10 mouse cellular contexts compared by ENCODE assay signal in the genomic region with DNA sequence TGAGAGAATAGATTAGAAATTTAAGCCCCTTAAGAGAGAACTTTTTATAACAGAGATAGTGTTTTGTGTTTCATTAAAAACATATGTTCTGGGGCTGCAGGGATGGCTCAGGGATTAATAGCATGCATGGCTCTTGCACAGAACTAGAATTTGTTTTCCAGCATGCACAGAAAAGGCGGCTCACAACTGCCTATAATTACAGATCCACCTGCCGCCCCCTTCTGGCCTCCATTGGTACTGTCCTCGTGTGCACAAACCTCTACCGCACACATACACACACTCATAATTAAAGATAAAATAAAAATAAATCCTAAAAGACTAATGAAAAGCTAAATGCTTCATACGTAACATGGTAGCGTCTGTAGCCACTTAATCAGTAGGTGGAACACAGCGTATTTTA. TPM values are rescaled to one million over a fixed set of nuclear protein-coding genes. Genes with fewer than 3 reads are reported as not detected.
A peak's percentile ranks its signal among the peaks of the same experiment; 100 is the strongest.
DNase-seq lines count a peak whose midpoint lies in the region; ATAC-seq lines count a peak whose summit lies in the region.
"Had no signal": no experiment of that assay in that cellular context is flagged by ENCODE, and none has a peak within 500 bp of the region (broad histone marks: within the 10 kb centered on the region; RNA-seq: fewer than 3 reads in every experiment).

No protein-coding gene starts in this region.

- DNase-seq in hindbrain, embryonic 11.5 days (ENCODE audit: low spot score), result peak; percentile 7
- peak; percentile 17 for DNase-seq in lung, postnatal 36 days
- DNase-seq in lung, postnatal 4 days, result no peak
- peak; percentile 48 for DNase-seq in NIH3T3 (ENCODE audit: low read depth)
- no peak for DNase-seq in embryo, embryonic 9.5 days (ENCODE audit: extremely low spot score)
- DNase-seq: thymus, postnatal 36 days had no signal

- WGBS in hindbrain, embryonic 11.5 days, result 95% methylated on average over 7 of the region's 7 CpGs
- 93% methylated on average over 7 of the region's 7 CpGs for WGBS in hindbrain, embryonic 13.5 days
- WGBS in macrophage (ENCODE audit: missing documents), result 85% methylated on average over 7 of the region's 7 CpGs

- no peaks in the 10 kb centered on the region for H3K79me2 ChIP-seq in macrophage (ENCODE audit: inconsistent target)

- H3K4me1 ChIP-seq in hindbrain, embryonic 11.5 days (replicated peaks; ENCODE audit: control insufficient read depth, insufficient read depth, low read length), result no peaks in the 10 kb centered on the region
- H3K4me1 ChIP-seq in hindbrain, embryonic 13.5 days (replicated peaks), result no peaks in the 10 kb centered on the region
- H3K4me1 ChIP-seq: limb, embryonic 10.5 days had no signal

- no peaks in the 10 kb centered on the region for H3K9me3 ChIP-seq in hindbrain, embryonic 11.5 days (ENCODE audit: control insufficient read depth, low read length)
- no peaks in the 10 kb centered on the region for H3K9me3 ChIP-seq in hindbrain, embryonic 13.5 days
- H3K9me3 ChIP-seq: limb, embryonic 10.5 days had no signal

- no peaks in the 10 kb centered on the region for H3K27me3 ChIP-seq in hindbrain, embryonic 11.5 days (ENCODE audit: control insufficient read depth, insufficient read depth, low read length)
- no peaks in the 10 kb centered on the region for H3K27me3 ChIP-seq in hindbrain, embryonic 13.5 days

- H3K27ac ChIP-seq in hindbrain, embryonic 11.5 days (ENCODE audit: low read depth, low read length), result no peak overlapping the region
- no peak overlapping the region for H3K27ac ChIP-seq in hindbrain, embryonic 13.5 days
- H3K27ac ChIP-seq in macrophage, result peak overlapping the region; percentile 76
- H3K27ac ChIP-seq: limb, embryonic 10.5 days had no signal

- ATAC-seq in hindbrain, embryonic 11.5 days (ENCODE audit: low FRiP score), result no peak
- ATAC-seq in hindbrain, embryonic 13.5 days (ENCODE audit: low FRiP score), result no peak
- no peak for ATAC-seq in inflammation-experienced regulatory T-cells, adult 6 months

- H3K4me3 ChIP-seq in hindbrain, embryonic 11.5 days (ENCODE audit: low read depth, low read length), result no peak overlapping the region
- H3K4me3 ChIP-seq in hindbrain, embryonic 13.5 days, result no peak overlapping the region
- no peak overlapping the region for H3K4me3 ChIP-seq in macrophage (ENCODE audit: inconsistent target)
- H3K4me3 ChIP-seq: limb, embryonic 10.5 days had no signal

- H3K4me2 ChIP-seq in hindbrain, embryonic 11.5 days (replicated peaks; ENCODE audit: low read depth, low read length), result no peak overlapping the region
- no peak overlapping the region for H3K4me2 ChIP-seq in hindbrain, embryonic 13.5 days

- no peaks in the 10 kb centered on the region for H3K36me3 ChIP-seq in hindbrain, embryonic 11.5 days (ENCODE audit: control insufficient read depth, insufficient read depth, low read length)
- H3K36me3 ChIP-seq in hindbrain, embryonic 13.5 days, result no peaks in the 10 kb centered on the region
- H3K36me3 ChIP-seq in macrophage (ENCODE audit: inconsistent target), result no peaks in the 10 kb centered on the region
- H3K36me3 ChIP-seq: limb, embryonic 10.5 days had no signal

- H3K9ac ChIP-seq in hindbrain, embryonic 11.5 days (ENCODE audit: low read depth, low read length), result no peak overlapping the region
- H3K9ac ChIP-seq in hindbrain, embryonic 13.5 days, result no peak overlapping the region

RNA-seq across cellular contexts. Expression of a gene that starts 30.5 kb away (rescaled TPM):
- 1.2 and 1.6 TPM in 2 replicates for polyA plus RNA-seq in hindbrain, embryonic 11.5 days (2014; fragmentation: Nextera tagmentation; extraction: Ambion mirVana)
- 1.3 and 1.5 TPM in 2 replicates for polyA plus RNA-seq in hindbrain, embryonic 13.5 days (2015; fragmentation: Nextera tagmentation; extraction: Ambion mirVana)
- 10 to 100 TPM in 2 of 26 experiments, 1 to 10 TPM in 24; 1.7 to 21.7 (median 4.6) TPM for total RNA-seq in macrophage (2018; cell fraction: chromatin; rRNA removed)
- 1 to 10 TPM; 1.3 to 4.6 (median 2.1) TPM for total RNA-seq in macrophage (2018; cell fraction: cytosol; rRNA removed)
- total RNA-seq in macrophage (2018; cell fraction: nucleus; rRNA removed), result 10 to 100 TPM in 5 of 26 experiments, 1 to 10 TPM in 21; 2.7 to 12.5 (median 5.9) TPM
- 2.2 to 2.9 TPM (median 2.9 TPM) in 3 replicates for polyA plus RNA-seq in macrophage (2018)
- polyA plus RNA-seq in inflammation-experienced regulatory T-cells, adult 6 months (2017; shearing (Covaris generic)), result 1 to 10 TPM; 1.4 to 2.7 (median 2.0) TPM

Comparison
In these comparisons a context has a peak if more than half of its experiments do, and no peak if none do; other contexts are left out.
1. DNase-seq: peak in hindbrain, embryonic 11.5 days (single experiment), lung, postnatal 36 days (single experiment) and NIH3T3 (single experiment); none in lung, postnatal 4 days (0 of 2) and embryo, embryonic 9.5 days (single experiment).